ENCODE assay signal across 19 mouse cellular contexts in the genomic region with DNA sequence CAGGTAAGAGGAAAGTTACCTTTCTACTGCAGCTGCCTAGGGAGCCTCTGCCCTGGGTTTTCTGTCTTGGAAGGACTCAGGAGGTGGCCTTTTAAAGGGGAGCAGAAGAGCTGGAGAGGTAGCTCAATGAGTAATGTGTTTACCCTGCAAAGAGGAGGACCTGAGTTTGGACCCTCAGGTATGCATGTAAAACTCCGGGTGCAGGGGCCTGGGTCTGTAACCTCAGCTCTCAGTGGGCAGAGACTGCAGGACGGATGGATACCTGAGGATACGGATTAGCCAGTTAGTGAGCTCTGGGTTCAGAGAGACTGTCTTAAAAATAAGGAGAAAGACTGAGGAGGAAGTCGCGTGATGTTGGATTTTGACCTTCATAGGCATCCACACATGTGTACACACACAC.
A peak's percentile ranks its signal among the peaks of the same experiment; 100 is the strongest.
DNase-seq lines count a peak whose midpoint lies in the region; ATAC-seq and TF ChIP-seq lines count a peak whose summit lies in the region.
"Had no signal": no experiment of that assay in that cellular context is flagged by ENCODE, and none has a peak within 500 bp of the region (broad histone marks: within the 10 kb centered on the region; RNA-seq: fewer than 3 reads in every experiment).

No protein-coding gene starts in this region.

- 58% methylated on average over 5 of the region's 5 CpGs for WGBS in embryonic facial prominence, embryonic 10.5 days
- 64% methylated on average over 5 of the region's 5 CpGs for WGBS in hindbrain, postnatal 0 days
- 61% methylated on average over 5 of the region's 5 CpGs for WGBS in midbrain, embryonic 15.5 days

- H3K27ac ChIP-seq in embryonic facial prominence, embryonic 10.5 days (replicated peaks) = peak overlapping the region; percentile 57
- peak overlapping the region; percentile 58 for H3K27ac ChIP-seq in hindbrain, postnatal 0 days
- peak overlapping the region; percentile 48 for H3K27ac ChIP-seq in midbrain, embryonic 15.5 days
- H3K27ac ChIP-seq: embryonic facial prominence, embryonic 12.5 days; gastrocnemius, adult 2 months; kidney, postnatal 0 days; limb, embryonic 12.5 days; liver, embryonic 12.5 days had no signal

- peaks cover 37% of the 10 kb centered on the region for H3K4me1 ChIP-seq in embryonic facial prominence, embryonic 10.5 days
- H3K4me1 ChIP-seq in hindbrain, postnatal 0 days (ENCODE audit: insufficient read depth, low read length) = peaks cover 24% of the 10 kb centered on the region
- peaks cover 40% of the 10 kb centered on the region for H3K4me1 ChIP-seq in midbrain, embryonic 15.5 days

- H3K27me3 ChIP-seq in embryonic facial prominence, embryonic 10.5 days (replicated peaks; ENCODE audit: low read depth, poor library complexity, severe bottlenecking) = no peaks in the 10 kb centered on the region
- no peaks in the 10 kb centered on the region for H3K27me3 ChIP-seq in hindbrain, postnatal 0 days (ENCODE audit: insufficient read depth, low read length)
- H3K27me3 ChIP-seq in midbrain, embryonic 15.5 days (replicated peaks) = no peaks in the 10 kb centered on the region
- H3K27me3 ChIP-seq: embryonic facial prominence, embryonic 12.5 days; limb, embryonic 12.5 days; liver, embryonic 12.5 days had no signal

- H3K4me3 ChIP-seq in embryonic facial prominence, embryonic 10.5 days = no peak overlapping the region
- no peak overlapping the region for H3K4me3 ChIP-seq in hindbrain, postnatal 0 days (ENCODE audit: low read length)
- no peak overlapping the region for H3K4me3 ChIP-seq in midbrain, embryonic 15.5 days
- H3K4me3 ChIP-seq: embryonic facial prominence, embryonic 12.5 days; erythroblast, embryonic 14.5 days; gastrocnemius, adult 2 months; limb, embryonic 12.5 days; liver, embryonic 12.5 days had no signal

- TF ChIP-seq CTCF in hindbrain, postnatal 0 days (IDR thresholded peaks at IDR 0.05; ENCODE audit: low read depth) = no peak

- no peak overlapping the region for H3K9ac ChIP-seq in hindbrain, postnatal 0 days (replicated peaks; ENCODE audit: low read length)
- H3K9ac ChIP-seq in midbrain, embryonic 15.5 days = no peak overlapping the region
- H3K9ac ChIP-seq: embryonic facial prominence, embryonic 12.5 days; limb, embryonic 12.5 days; liver, embryonic 12.5 days; lung, embryonic 14.5 days had no signal

- no peak overlapping the region for H3K4me2 ChIP-seq in hindbrain, postnatal 0 days (ENCODE audit: low read depth, low read length)
- H3K4me2 ChIP-seq in midbrain, embryonic 15.5 days = no peak overlapping the region
- H3K4me2 ChIP-seq: embryonic facial prominence, embryonic 12.5 days; limb, embryonic 12.5 days; liver, embryonic 12.5 days; lung, embryonic 14.5 days had no signal

- no peaks in the 10 kb centered on the region for H3K9me3 ChIP-seq in embryonic facial prominence, embryonic 10.5 days
- no peaks in the 10 kb centered on the region for H3K9me3 ChIP-seq in hindbrain, postnatal 0 days (ENCODE audit: low read length)
- no peaks in the 10 kb centered on the region for H3K9me3 ChIP-seq in midbrain, embryonic 15.5 days
- H3K9me3 ChIP-seq: embryonic facial prominence, embryonic 12.5 days; limb, embryonic 12.5 days had no signal

- no peak for ATAC-seq in hindbrain, postnatal 0 days
- ATAC-seq in midbrain, embryonic 15.5 days (replicated peaks) = no peak
- ATAC-seq: intestine, postnatal 0 days had no signal

- H3K36me3 ChIP-seq in embryonic facial prominence, embryonic 10.5 days (replicated peaks) = no peaks in the 10 kb centered on the region
- H3K36me3 ChIP-seq in hindbrain, postnatal 0 days (ENCODE audit: insufficient read depth, low read length) = no peaks in the 10 kb centered on the region
- H3K36me3 ChIP-seq in midbrain, embryonic 15.5 days (replicated peaks) = no peaks in the 10 kb centered on the region
- H3K36me3 ChIP-seq: embryonic facial prominence, embryonic 12.5 days; limb, embryonic 12.5 days; liver, embryonic 12.5 days had no signal

- peak; percentile 66 for DNase-seq in heart, adult 11 months
- DNase-seq in heart, adult 9 months (ENCODE audit: low spot score in 2 of 2) = no peak
- no peak for DNase-seq in embryonic facial prominence, embryonic 10.5 days (ENCODE audit: low spot score)
- no peak for DNase-seq in hindbrain, postnatal 0 days (ENCODE audit: low spot score)
- no peak for DNase-seq in natural killer cell, adult 2 months (ENCODE audit: low spot score in 2 of 2)
- DNase-seq in c-Kit-positive CD71-positive TER-119-positive erythroid progenitor cells, embryonic 14.5 days (ENCODE audit: low spot score) = no peak
- DNase-seq in layer of hippocampus, adult 18-20 months (ENCODE audit: low spot score in 2 of 2) = no peak
- DNase-seq: B cell, adult 2 months; gastrocnemius, adult 2 months; layer of hippocampus, adult 9-11 months; lung, embryonic 14.5 days; lung, postnatal 36 days had no signal
